Mouse (Mus musculus) gastrocnemius, adult 18-20 months (tissue): Measurements from ENCODE around the gene Btbd3. TPM values are rescaled to one million over a fixed set of nuclear protein-coding genes. Genes with fewer than 3 reads are reported as not detected.

Experiments
- DNase-seq: peaks from one replicate; pipeline ENCODE4 v3.0.0; 2021; ENCODE audit warnings: low spot score
- long read RNA-seq, 2 experiments: library from polyadenylated mRNA; stranded (forward); transcript quantifications; one replicate each; pipeline ENCODE4 v2.0.0; 2021
- total RNA-seq, 2 experiments: library from RNA; stranded (reverse); gene quantifications; 2 replicates each; pipeline ENCODE4 v1.2.3; 2021

Btbd3 gene
- total RNA-seq, result 1 to 10 TPM; 9.5 to 9.7 TPM
- long read RNA-seq, experiment 1, full-length matches to known transcripts, result 4 of 10 reads
- long read RNA-seq, experiment 1, partial matches to known transcripts, result 1 of 10 reads
- long read RNA-seq, experiment 1, other reads (novel, unspliced or antisense), result 5 of 10 reads
- long read RNA-seq, experiment 2, full-length matches to known transcripts, result 4 of 11 reads
- long read RNA-seq, experiment 2, partial matches to known transcripts, result 2 of 11 reads
- long read RNA-seq, experiment 2, other reads (novel, unspliced or antisense), result 5 of 11 reads

- peak; percentile 95 for DNase-seq
These were observed at the start of gene Btbd3 for GRCm38 (mm10) chr2:138256411-138256810. TSS of gene Btbd3 (plus strand) at chr2:138256565.

- peak; percentile 79 for DNase-seq
These were observed 40.8 kb upstream of the Btbd3 start for GRCm38 (mm10) chr2:138215561-138215960.

- no peak for DNase-seq
These were observed 36.1 kb upstream of the Btbd3 start for GRCm38 (mm10) chr2:138220269-138220668.

GRCm38 (mm10) chr2:138232247-138232646, 24.1 kb upstream of the Btbd3 start:
- DNase-seq, result no peak

GRCm38 (mm10) chr2:138236149-138236548, 20.2 kb upstream of the Btbd3 start:
- no peak for DNase-seq

- no peak for DNase-seq
These were observed 13.9 kb upstream of the Btbd3 start for GRCm38 (mm10) chr2:138242452-138242851.

- peak; percentile 52 for DNase-seq
These were observed 10.6 kb upstream of the Btbd3 start for GRCm38 (mm10) chr2:138245631-138246289.

GRCm38 (mm10) chr2:138247986-138248385, 8.4 kb upstream of the Btbd3 start:
- no peak for DNase-seq

- no peak for DNase-seq
These were observed 596 bp downstream of the Btbd3 start for GRCm38 (mm10) chr2:138256851-138257471.

GRCm38 (mm10) chr2:138257692-138258315, 1.4 kb downstream of the Btbd3 start:
- DNase-seq, result peak; percentile 49

GRCm38 (mm10) chr2:138261140-138261539, 4.8 kb downstream of the Btbd3 start:
- DNase-seq, result no peak

- DNase-seq, result no peak
These were observed 6.5 kb downstream of the Btbd3 start for GRCm38 (mm10) chr2:138262885-138263284.

- no peak for DNase-seq
These were observed 9.1 kb downstream of the Btbd3 start for GRCm38 (mm10) chr2:138265356-138266005.

- DNase-seq, result no peak
These were observed 10.3 kb downstream of the Btbd3 start for GRCm38 (mm10) chr2:138266679-138267078.

GRCm38 (mm10) chr2:138267852-138268513, 11.6 kb downstream of the Btbd3 start:
- DNase-seq, result no peak

- no peak for DNase-seq
These were observed 13.0 kb downstream of the Btbd3 start for GRCm38 (mm10) chr2:138269330-138269729.

- no peak for DNase-seq
These were observed 17.2 kb downstream of the Btbd3 start for GRCm38 (mm10) chr2:138273404-138274073.

- no peak for DNase-seq
These were observed 17.7 kb downstream of the Btbd3 start for GRCm38 (mm10) chr2:138274086-138274485.

GRCm38 (mm10) chr2:138277842-138278691, 21.7 kb downstream of the Btbd3 start:
- peak; percentile 65 for DNase-seq
